Mouse (Mus musculus): ENCODE measurements at regions not wholly inside any gene's neighbourhood (a gene's known extent, or its start where the extent isn't known, plus 50 kb on each side); places are given as distances from the start of the nearest gene placed in this dataset.

DNA sequence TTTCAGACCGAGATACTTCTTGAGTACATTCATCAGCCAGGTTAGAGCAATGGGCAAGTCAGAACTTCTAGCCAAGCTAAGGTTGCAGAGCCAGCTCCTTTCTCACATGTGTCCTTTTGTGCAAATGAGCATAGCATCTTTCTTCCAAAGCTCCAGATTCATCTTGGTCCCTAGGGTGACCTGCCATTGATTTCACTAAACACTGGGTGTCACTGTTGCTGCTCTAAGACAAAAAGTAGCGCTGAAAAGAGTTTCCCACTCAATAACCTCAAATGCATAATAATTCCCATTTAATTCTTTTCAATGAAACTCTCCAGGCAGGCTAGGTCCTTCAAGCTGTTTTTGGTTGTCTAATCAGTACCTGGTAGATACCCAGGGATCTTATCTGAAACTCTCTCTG, 688.6 kb upstream of the BB014433 start:
- no peak for DNase-seq

- no peak for DNase-seq
These were observed 685.4 kb upstream of the BB014433 start for GRCm38 (mm10) chr8:15731324-15731723.

GRCm38 (mm10) chr8:15729075-15729474, 683.2 kb upstream of the BB014433 start:
- DNase-seq, result peak; percentile 79

DNA sequence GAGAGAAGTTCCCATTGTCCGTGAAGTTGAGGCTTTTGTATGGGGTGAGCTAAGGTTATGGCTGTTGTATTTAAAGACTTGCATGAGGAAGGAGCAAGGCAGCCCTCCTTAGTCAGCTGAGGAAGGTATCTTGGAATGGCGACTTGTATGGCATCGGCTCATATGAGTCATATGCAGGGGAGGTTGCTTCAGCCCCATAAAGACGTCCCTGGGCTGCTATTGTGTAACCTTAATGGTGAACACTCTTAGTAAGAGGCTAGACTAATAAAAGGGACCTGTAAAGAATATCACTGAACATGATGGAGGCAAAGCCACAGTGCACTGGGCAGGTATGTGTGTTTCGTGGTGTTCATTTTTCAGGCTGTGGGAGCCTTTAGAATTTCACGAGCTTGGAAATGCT, 680.4 kb upstream of the BB014433 start:
- no peak for DNase-seq

Measured in adrenal gland, postnatal 10 days (tissue).